Mouse (Mus musculus): ENCODE results near the gene Lsr.

DNA sequence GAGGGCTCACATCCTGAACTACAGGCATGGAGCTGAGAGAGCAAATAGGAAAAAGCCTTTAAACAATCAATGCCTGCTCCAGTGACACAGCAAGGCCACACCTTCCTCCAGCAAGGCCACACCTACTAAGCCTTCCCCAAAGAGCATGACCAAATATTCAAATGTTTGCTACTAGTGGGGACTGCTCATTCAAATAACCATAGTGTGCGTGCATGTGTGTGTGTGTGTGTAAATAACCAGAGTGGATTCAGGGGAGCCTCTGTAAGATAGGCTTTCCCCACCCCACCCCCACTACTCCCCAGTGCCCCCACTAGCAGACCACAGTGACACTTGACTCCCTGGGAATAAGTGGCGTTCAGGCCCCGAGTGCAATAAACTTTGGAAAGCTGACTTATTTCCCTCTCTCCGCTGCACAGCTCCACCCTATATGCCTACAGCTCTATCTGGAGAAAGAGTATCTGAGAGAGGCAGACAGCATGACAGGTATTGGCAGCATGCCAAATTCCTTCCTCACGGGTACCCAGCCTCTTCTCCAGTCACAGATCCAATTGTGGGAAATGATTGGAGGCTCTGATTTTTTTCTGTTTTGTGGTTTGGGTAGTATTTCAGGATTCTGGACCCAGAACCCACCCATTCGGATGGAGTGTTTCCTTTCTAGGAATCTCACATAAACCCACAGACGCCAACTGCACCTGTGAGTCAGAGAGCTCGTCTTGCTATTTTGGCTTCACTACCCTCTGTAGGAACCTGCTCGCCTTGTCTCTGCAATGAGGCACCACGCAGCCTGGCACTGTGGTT lies 44.0 kb upstream of the Lsr start:
- TF ChIP-seq CTCF (IDR thresholded peaks at IDR 0.05; ENCODE audit: borderline replicate concordance, insufficient read depth, low read depth, low read length), result no peak
- TF ChIP-seq POLR2A (IDR thresholded peaks at IDR 0.05; ENCODE audit: borderline replicate concordance, insufficient read depth, low read length), result no peak

Data from cerebellum, adult 2 months (tissue).